Mouse (Mus musculus) heart, embryonic 16.5 days (tissue): ENCODE data around the gene Ak2. TPM values are rescaled to one million over a fixed set of nuclear protein-coding genes. Genes with fewer than 3 reads are reported as not detected.

Experiments
- ATAC-seq: fragments of 200-750 bp; cut with Nextera tagmentation; replicated peaks from 2 replicates; pipeline ENCODE4 v1.8.0; 2017; ENCODE audit warnings: moderate number of reproducible peaks; ENCODE audit not compliant: insufficient read depth, low FRiP score; ENCODE audit errors: extremely low read depth
- H3K27ac ChIP-seq: fragments of 300-500 bp; sonication (generic); 2 replicates; pipeline ENCODE4 v1.5.1; 2014; ENCODE audit warnings: mild to moderate bottlenecking, low read length, control low read depth, moderate library complexity
- H3K27me3 ChIP-seq: fragments of 300-500 bp; sonication (generic); 2 replicates; pipeline ENCODE4 v1.6.1; 2014; ENCODE audit warnings: low read length, mixed read lengths; ENCODE audit not compliant: control insufficient read depth, insufficient read depth
- H3K36me3 ChIP-seq: fragments of 300-500 bp; sonication (generic); 2 replicates; pipeline ENCODE4 v1.6.1; 2014; ENCODE audit not compliant: control insufficient read depth, insufficient read depth
- H3K4me1 ChIP-seq: fragments of 300-500 bp; sonication (generic); 2 replicates; pipeline ENCODE4 v1.6.1; 2014; ENCODE audit warnings: low read length, mixed read lengths; ENCODE audit not compliant: control insufficient read depth, insufficient read depth
- H3K4me2 ChIP-seq: fragments of 300-500 bp; sonication (generic); 2 replicates; pipeline ENCODE4 v1.6.1; 2014; ENCODE audit warnings: low read depth, mild to moderate bottlenecking, control low read depth, low read length
- H3K4me3 ChIP-seq: fragments of 300-500 bp; sonication (generic); 2 replicates; pipeline ENCODE4 v1.5.1; 2014; ENCODE audit warnings: mild to moderate bottlenecking, control low read depth, low read length
- H3K9ac ChIP-seq: fragments of 300-500 bp; sonication (generic); 2 replicates; pipeline ENCODE4 v1.6.1; 2014; ENCODE audit warnings: low read length, control low read depth
- H3K9me3 ChIP-seq: fragments of 300-500 bp; sonication (generic); replicated peaks from 2 replicates; pipeline ENCODE4 v1.6.1; 2016; ENCODE audit warnings: low read length; ENCODE audit not compliant: control insufficient read depth
- WGBS: fragments of 180-500 bp; shearing (Covaris S2); extraction: QIAGEN DNeasy Blood & Tissue Kit; methylation state at CpG from one replicate; pipeline ENCODE4 v1.1.7; 2014; 5-methylcytosine and 5-hydroxymethylcytosine counted together
- polyA plus RNA-seq: library from polyadenylated mRNA; unstranded; fragments of >200 nt; fragmentation: Nextera tagmentation; extraction: Ambion mirVana; gene quantifications from 2 replicates; pipeline ENCODE4 v1.2.1, GENCODE M21; 2015

The Ak2 gene
- polyA plus RNA-seq, 1 experiment from 2014 or later, result 166 TPM

DNA sequence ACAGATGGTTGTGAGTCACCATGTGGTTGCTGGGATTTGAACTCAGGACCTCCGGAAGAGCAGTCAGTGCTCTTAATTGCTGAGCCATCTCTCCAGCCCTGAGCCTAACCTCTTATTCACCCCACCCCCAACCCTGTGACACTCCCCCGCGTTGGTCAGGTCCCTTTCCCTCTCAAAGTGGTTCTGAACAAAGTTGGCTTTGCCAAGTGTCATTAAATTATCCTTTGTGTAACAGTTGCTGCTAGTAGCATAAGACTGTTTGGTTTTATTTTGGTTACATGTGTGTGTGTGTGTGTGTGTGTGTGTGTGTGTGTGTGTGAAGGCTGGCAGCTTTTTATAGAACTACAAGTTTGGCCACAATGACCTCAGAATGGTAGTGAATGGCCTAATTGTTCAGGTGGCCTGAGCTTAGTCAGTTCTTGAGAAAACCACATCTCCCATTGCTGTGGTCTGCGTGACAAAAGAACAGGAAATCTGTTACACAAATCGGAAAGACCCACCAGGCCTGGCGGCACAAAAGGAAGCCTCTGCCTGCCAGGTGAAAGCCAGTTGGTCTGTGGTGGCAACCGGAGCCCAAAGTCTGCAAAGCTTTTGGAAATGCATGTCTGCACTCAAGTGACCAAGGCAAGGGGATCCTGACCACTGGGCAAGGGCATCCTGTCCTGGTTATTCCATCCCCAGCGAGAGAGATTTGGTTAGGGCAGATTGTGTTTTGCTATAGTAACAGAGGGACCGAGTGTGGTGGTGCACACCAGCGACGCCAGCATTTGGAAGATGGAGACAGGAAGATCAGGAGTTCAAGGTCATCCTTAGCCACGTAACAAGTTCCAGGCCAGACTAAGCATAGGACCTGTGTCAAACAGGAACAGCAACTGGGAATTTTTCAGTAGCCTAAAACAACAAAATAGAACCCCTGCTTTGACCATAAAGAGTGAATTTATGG is 10.6 kb upstream of the Ak2 start:
- H3K4me3 ChIP-seq, result no peak overlapping the region
- H3K36me3 ChIP-seq, result no peaks in the 10 kb centered on the region
- peaks cover 5% of the 10 kb centered on the region for H3K4me1 ChIP-seq
- H3K27me3 ChIP-seq, result no peaks in the 10 kb centered on the region
- 73% methylated on average over 12 of the region's 12 CpGs for WGBS
- no peaks in the 10 kb centered on the region; the same call in 1 of the 2 replicates for H3K9me3 ChIP-seq
- H3K9ac ChIP-seq, result no peak overlapping the region
- H3K4me2 ChIP-seq, result no peak overlapping the region
- no peak for ATAC-seq
- H3K27ac ChIP-seq, result peak overlapping the region; percentile 3; the same call in 1 of the 2 replicates

DNA sequence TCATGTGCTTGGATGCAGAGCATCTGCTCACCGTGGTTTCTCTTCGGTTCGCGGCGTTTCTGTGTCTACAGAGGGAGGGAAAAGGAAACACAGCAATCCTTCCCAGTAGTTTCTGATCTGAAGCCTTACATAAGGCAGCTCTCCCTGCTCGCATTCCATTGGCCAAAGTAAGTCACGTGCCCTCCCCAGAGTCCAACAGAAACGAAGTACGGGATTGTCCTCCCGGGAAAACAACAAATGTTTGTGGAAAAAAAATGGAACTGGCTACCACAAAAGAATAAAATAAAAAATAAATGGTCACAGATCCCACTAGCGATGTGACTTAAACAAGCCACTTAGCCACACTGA is 10.0 kb upstream of the Ak2 start:
- no peak overlapping the region for H3K9ac ChIP-seq
- no peaks in the 10 kb centered on the region; the same call in 1 of the 2 replicates for H3K9me3 ChIP-seq
- peak overlapping the region; percentile 7; the same call in 1 of the 2 replicates for H3K4me2 ChIP-seq
- H3K36me3 ChIP-seq, result no peaks in the 10 kb centered on the region
- no peaks in the 10 kb centered on the region for H3K27me3 ChIP-seq
- 65% methylated on average over 11 of the region's 11 CpGs for WGBS
- no peak for ATAC-seq
- H3K27ac ChIP-seq, result no peak overlapping the region
- peaks cover 5% of the 10 kb centered on the region for H3K4me1 ChIP-seq
- H3K4me3 ChIP-seq, result no peak overlapping the region

DNA sequence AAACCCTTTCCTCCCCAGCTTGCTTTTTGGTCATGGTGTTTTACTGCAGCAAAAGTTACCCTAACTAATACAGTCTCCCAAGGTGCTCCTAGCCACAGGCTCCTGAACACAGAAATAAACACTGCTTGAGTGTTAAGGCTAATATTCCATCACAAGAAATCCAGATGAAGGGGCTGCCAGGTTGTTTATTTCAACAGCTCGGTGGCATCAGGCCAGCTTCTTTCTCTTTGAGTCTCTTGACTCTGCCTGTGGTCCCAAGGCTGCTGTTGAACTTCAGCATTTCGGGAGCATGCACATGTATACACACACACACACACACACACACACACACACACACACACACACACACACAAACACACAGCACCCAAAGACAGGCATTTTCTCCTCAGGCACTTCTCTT is 8.6 kb upstream of the Ak2 start:
- no peaks in the 10 kb centered on the region for H3K36me3 ChIP-seq
- no peak overlapping the region for H3K9ac ChIP-seq
- H3K4me1 ChIP-seq, result 0 out of 2 replicates have a peak, but pooled peaks cover 2% of the 10 kb centered on the region
- no peak overlapping the region for H3K4me2 ChIP-seq
- 73% methylated on average over 2 of the region's 2 CpGs for WGBS
- H3K4me3 ChIP-seq, result no peak overlapping the region
- H3K27ac ChIP-seq, result no peak overlapping the region
- ATAC-seq, result no peak
- H3K27me3 ChIP-seq, result no peaks in the 10 kb centered on the region
- H3K9me3 ChIP-seq, result no peaks in the 10 kb centered on the region; the same call in 1 of the 2 replicates

DNA sequence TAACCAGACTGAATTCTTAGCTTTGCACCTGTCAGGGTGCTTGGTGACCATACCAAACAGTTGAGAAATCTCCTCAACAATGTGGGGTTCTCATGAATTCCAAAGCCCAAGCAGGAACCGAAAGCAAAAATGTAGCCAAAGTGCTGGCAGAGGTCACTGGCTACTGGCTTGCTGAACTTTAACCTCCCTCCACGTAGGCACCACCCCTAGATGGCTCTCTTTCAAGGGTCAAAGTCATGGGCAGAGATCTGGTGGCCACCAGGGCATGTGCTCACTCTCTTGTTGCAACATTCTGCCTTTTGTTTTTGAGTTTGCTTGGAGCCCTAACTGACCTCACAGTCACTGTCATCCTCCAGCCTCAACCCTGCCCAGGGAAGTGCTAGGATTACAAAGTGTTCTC is 8.1 kb upstream of the Ak2 start:
- no peak overlapping the region for H3K4me3 ChIP-seq
- 0 out of 2 replicates have a peak, but pooled peaks cover 2% of the 10 kb centered on the region for H3K4me1 ChIP-seq
- no peak overlapping the region for H3K4me2 ChIP-seq
- no peak overlapping the region for H3K9ac ChIP-seq
- no peaks in the 10 kb centered on the region; the same call in 1 of the 2 replicates for H3K9me3 ChIP-seq
- ATAC-seq, result no peak
- H3K27ac ChIP-seq, result no peak overlapping the region
- no peaks in the 10 kb centered on the region for H3K27me3 ChIP-seq
- no peaks in the 10 kb centered on the region for H3K36me3 ChIP-seq
- 57% methylated on average over 2 of the region's 2 CpGs for WGBS

DNA sequence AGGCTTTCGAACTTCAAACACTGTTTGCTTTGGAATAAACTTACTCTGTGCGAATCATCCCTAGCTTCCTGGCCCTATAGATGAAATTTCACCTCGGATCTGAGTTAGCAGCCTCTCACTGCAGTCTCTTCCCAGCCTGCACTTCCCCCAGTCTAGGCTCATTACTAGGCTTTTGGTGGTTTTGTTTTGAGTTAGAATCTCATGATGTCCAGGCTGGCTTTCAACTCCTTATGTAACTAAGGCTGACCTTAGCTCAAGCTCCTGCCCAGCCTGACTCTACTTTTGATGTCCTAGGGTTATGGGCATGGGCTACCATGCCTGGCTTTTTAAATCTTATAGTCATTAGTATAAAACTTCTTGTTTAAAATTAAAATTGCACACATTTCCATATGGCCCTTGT is 7.2 kb upstream of the Ak2 start:
- Histone ChIP-seq H3K27me3 (no peaks in the 10 kb centered on the region), H3K4me3 (no peak overlapping the region), H3K4me1 (peaks cover 3% of the 10 kb centered on the region; the same call in 1 of the 2 replicates), H3K4me2 (no peak overlapping the region), H3K9ac (no peak overlapping the region), H3K36me3 (no peaks in the 10 kb centered on the region), H3K9me3 (no peaks in the 10 kb centered on the region; the same call in 1 of the 2 replicates), H3K27ac (no peak overlapping the region)
- ATAC-seq, result no peak
- 56% methylated on average over 3 of the region's 3 CpGs for WGBS

DNA sequence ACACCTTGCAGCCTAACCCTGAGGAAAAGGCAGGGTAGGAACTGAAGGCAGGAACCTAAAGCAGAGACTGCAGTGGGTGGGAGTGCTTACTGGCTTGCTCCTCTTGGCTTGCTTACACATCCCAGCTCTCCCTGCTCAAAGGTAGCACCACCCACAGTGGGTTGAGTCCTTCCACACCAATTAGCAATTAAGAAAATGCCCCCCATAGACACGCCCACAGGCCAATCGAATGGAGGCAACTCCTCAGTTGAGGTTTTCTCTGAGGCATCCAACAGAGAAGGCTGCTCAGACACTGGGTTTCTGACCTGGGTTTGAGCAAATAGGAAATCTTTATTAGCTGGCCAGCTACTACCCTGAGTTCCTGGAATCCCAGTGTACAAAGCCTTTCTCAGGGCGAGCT is 2.8 kb upstream of the Ak2 start:
- H3K9me3 ChIP-seq, result no peaks in the 10 kb centered on the region
- no peaks in the 10 kb centered on the region for H3K27me3 ChIP-seq
- WGBS, result 83% methylated on average over 3 of the region's 3 CpGs
- no peak overlapping the region for H3K4me3 ChIP-seq
- H3K9ac ChIP-seq, result no peak overlapping the region
- ATAC-seq, result no peak
- H3K4me1 ChIP-seq, result peaks cover 4% of the 10 kb centered on the region
- no peak overlapping the region for H3K27ac ChIP-seq
- H3K4me2 ChIP-seq, result no peak overlapping the region
- H3K36me3 ChIP-seq, result no peaks in the 10 kb centered on the region

DNA sequence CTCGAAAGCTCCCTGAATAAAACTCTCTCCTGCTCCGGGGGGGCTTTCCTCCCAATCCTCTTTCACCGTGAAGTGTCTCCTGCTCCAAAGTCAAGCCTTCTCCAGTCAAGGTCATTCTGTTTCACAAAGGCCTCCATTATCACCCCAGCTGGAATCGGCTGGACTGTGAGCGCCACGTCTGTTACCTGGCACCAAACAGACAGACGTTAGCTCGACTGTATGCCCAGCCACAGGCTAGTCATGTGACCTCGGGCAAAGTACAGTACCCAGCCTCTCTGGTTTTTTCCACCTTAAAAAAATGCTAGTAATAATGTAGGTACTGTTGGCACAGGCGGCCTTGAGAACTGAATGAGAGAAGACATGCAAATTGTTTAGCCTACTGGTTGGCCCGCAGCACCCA is 2.1 kb upstream of the Ak2 start:
- H3K4me1 ChIP-seq, result peaks cover 12% of the 10 kb centered on the region
- no peaks in the 10 kb centered on the region for H3K27me3 ChIP-seq
- peak overlapping the region; percentile 15; the same call in 1 of the 2 replicates for H3K27ac ChIP-seq
- WGBS, result 52% methylated on average over 11 of the region's 11 CpGs
- H3K9me3 ChIP-seq, result no peaks in the 10 kb centered on the region
- no peak overlapping the region for H3K4me3 ChIP-seq
- H3K4me2 ChIP-seq, result no peak overlapping the region
- no peaks in the 10 kb centered on the region for H3K36me3 ChIP-seq
- ATAC-seq, result no peak
- no peak overlapping the region for H3K9ac ChIP-seq

DNA sequence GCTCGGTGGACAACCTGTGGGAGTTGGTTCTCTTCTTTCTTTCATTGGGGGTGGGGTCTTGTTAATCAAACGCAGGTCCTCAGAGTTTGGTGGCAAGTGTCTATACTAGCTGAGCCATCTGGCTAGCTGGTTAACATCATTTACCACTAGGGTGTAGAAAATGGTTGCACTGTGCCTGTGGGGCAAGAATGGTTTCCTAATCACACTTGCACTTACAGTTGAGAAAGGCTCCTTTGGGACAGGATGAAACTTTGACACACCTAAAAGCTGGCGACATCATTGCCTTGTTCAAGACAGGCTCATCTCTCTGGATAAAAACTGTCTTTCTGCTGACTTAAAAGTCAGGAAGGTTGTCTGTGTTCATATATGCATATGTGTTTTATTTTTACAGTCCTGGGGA is 418 bp downstream of the Ak2 start:
- Histone ChIP-seq H3K27me3 (no peaks in the 10 kb centered on the region), H3K27ac (no peak overlapping the region), H3K4me2 (no peak overlapping the region), H3K36me3 (no peaks in the 10 kb centered on the region), H3K4me3 (no peak overlapping the region), H3K9me3 (no peaks in the 10 kb centered on the region), H3K4me1 (peaks cover 29% of the 10 kb centered on the region), H3K9ac (no peak overlapping the region)
- WGBS, result 95% methylated on average over 3 of the region's 3 CpGs
- no peak for ATAC-seq

DNA sequence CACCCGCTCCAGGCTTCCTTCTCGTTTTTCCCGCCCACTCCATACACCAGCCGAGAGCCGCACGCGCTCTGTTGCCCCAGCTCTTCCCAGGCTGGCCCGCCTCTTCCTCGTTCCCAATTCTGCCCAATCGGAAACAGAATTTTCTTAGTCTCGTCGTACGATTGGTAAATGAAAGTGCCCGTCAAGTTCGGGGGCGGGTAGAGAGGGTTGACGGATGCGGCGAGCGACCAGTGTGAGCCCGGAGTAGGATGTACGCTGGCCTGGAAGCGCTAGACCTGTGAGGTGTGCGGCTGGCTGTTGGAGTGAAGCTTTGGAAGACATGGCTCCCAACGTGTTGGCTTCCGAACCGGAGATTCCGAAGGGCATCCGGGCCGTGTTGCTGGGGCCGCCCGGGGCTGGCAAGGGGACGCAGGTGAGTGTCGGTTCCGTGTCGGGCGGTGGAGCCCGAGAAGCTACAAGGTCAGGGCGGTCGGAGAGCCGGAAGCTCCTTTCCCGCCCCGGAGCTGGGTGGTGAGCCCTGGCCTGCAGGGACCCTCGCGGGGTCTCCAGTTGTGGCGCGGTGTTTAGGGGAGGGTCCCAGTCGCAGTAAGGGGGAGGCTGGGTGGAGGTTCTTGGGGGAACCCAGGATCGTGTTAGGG is 1.4 kb downstream of the Ak2 start:
- H3K27ac ChIP-seq, result peak overlapping the region; percentile 88
- no peaks in the 10 kb centered on the region for H3K9me3 ChIP-seq
- peaks cover 32% of the 10 kb centered on the region for H3K4me1 ChIP-seq
- no peaks in the 10 kb centered on the region for H3K27me3 ChIP-seq
- peak overlapping the region; percentile 79 for H3K9ac ChIP-seq
- under 1% methylated on average over 49 of the region's 49 CpGs for WGBS
- ATAC-seq, result peak; percentile 100
- H3K4me2 ChIP-seq, result peak overlapping the region; percentile 92
- H3K36me3 ChIP-seq, result no peaks in the 10 kb centered on the region
- H3K4me3 ChIP-seq, result peak overlapping the region; percentile 75
